Mouse (Mus musculus) stomach, postnatal 0 days (tissue): ENCODE results near the gene Syt8.

Experiments
- CTCF ChIP-seq: IDR thresholded peaks from 2 replicates; pipeline ENCODE4 v1.5.1; 2016; ENCODE audit warnings: antibody characterized with exemption, low read depth, mild to moderate bottlenecking, moderate library complexity
- EP300 ChIP-seq: optimal IDR thresholded peaks from 2 replicates; pipeline ENCODE3; 2016; ENCODE audit warnings: antibody characterized with exemption

DNA sequence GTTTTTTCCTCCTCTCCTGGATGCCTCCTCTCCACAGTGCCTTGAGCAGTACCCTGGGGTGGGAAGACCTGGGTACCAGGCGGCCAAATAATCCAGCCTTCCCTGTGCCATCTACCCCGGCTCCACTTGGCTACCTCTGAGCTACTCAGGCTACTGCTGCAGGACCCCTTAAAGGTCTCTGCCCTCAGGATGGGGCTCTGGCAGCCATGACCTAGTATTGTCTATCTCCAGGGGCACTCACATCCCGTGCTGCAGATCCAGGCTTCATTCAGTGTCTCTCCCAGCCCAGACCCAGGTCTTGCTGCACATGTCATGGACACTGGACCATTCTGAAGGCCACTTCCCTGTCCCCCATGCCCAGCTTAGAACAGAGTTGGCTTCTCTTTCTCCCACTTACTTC lies 45.2 kb downstream of the Syt8 start:
- TF ChIP-seq CTCF (no peak), EP300 (no peak)
